Mouse (Mus musculus) hindbrain, embryonic 11.5 days (tissue): Measurements from ENCODE around the gene Fopnl. TPM values are rescaled to one million over a fixed set of nuclear protein-coding genes. Genes with fewer than 3 reads are reported as not detected.

Source experiments
- ATAC-seq: fragments of 200-750 bp; cut with Nextera tagmentation; 2 replicates; pipeline ENCODE4 v1.8.0; 2017; ENCODE audit warnings: mild to moderate bottlenecking, moderate TSS enrichment, moderate library complexity; ENCODE audit not compliant: low FRiP score
- DNase-seq: peaks from one replicate; pipeline ENCODE4 v3.0.0-alpha.2; 2015; ENCODE audit warnings: low spot score
- H3K27ac ChIP-seq: fragments of 300-500 bp; sonication (generic); 2 replicates; pipeline ENCODE4 v1.5.1; 2014; ENCODE audit warnings: mild to moderate bottlenecking, low read depth, low read length
- H3K27me3 ChIP-seq: fragments of 300-500 bp; sonication (generic); 2 replicates; pipeline ENCODE4 v1.6.1; 2014; ENCODE audit warnings: mild to moderate bottlenecking, low read length, moderate library complexity, mixed read lengths; ENCODE audit not compliant: control insufficient read depth, insufficient read depth
- H3K36me3 ChIP-seq: fragments of 300-500 bp; sonication (generic); 2 replicates; pipeline ENCODE4 v1.6.1; 2014; ENCODE audit warnings: mild to moderate bottlenecking, low read length, moderate library complexity, mixed read lengths; ENCODE audit not compliant: control insufficient read depth, insufficient read depth
- H3K4me1 ChIP-seq: fragments of 300-500 bp; sonication (generic); replicated peaks from 2 replicates; pipeline ENCODE4 v1.6.1; 2014; ENCODE audit warnings: low read length, mixed read lengths; ENCODE audit not compliant: control insufficient read depth, insufficient read depth
- H3K4me2 ChIP-seq: fragments of 300-500 bp; sonication (generic); replicated peaks from 2 replicates; pipeline ENCODE4 v1.6.1; 2014; ENCODE audit warnings: mild to moderate bottlenecking, low read depth, low read length
- H3K4me3 ChIP-seq: fragments of 300-500 bp; sonication (generic); 2 replicates; pipeline ENCODE4 v1.5.1; 2014; ENCODE audit warnings: low read depth, low read length
- H3K9ac ChIP-seq: fragments of 300-500 bp; sonication (generic); 2 replicates; pipeline ENCODE4 v1.6.1; 2014; ENCODE audit warnings: low read depth, low read length
- H3K9me3 ChIP-seq: fragments of 300-500 bp; sonication (generic); 2 replicates; pipeline ENCODE4 v1.6.1; 2016; ENCODE audit warnings: low read length; ENCODE audit not compliant: control insufficient read depth
- WGBS: fragments of 180-500 bp; shearing (Covaris S2); extraction: QIAGEN DNeasy Blood & Tissue Kit; methylation state at CpG from one replicate; pipeline ENCODE4 v1.1.7; 2014; 5-methylcytosine and 5-hydroxymethylcytosine counted together
- polyA plus RNA-seq: library from polyadenylated mRNA; unstranded; fragments of >200 nt; fragmentation: Nextera tagmentation; extraction: Ambion mirVana; gene quantifications from 2 replicates; pipeline ENCODE4 v1.2.1, GENCODE M21; 2014

The Fopnl gene
- 181 and 187 TPM in 2 replicates for polyA plus RNA-seq

DNA sequence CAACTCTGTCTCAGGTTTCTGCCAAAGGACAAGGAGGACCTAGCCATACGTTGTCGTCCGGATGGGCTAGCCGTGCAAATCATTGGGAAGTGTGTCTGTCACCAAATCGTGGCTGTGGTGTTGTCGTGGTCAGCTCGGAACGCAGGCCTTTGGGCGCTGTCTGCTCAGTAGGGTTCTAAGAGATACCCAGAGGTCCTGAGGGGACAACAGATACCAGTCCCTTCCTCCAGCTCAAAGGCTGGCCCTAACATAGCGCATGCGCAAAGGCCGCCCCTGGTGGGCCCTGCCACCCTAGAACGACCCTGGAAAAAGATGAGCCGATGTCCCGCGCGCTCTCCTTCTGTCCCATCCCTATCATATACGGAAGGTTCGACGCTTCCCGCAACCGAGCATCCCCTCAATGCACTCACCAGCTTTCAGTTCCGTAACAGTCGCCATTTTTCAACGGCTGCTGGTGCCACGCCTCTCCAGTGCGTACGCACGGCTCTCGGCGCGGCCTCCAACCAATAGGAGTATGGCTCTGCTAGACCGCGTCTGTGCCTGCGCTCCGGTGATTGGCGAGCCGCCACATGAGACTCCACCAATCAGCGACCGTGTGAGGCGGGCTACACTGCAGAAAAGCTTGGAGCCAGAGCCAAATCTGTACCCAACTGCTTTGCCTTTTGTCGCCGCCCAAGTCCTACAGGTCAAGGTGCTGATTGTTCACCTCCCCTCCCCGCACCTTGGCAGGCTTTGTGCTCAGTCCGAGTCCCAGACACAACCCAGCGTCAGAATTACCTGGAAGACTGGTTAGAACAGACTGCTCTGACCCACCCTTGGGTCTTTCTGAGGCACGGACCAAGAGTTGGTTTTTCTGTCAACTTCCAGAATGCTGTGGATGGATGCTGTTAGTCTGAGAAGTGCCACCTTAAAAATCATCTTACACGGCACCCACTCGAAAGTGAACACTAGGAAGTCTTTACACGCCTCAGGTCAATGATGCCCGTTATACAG lies at the start of gene Fopnl:
Gene Fopnl, minus strand, starts transcription at position 522 of the 993 bp plus-strand sequence.
- no peaks in the 10 kb centered on the region for H3K27me3 ChIP-seq
- H3K4me3 ChIP-seq = peak within 1 kb of the TSS; percentile 70
- no peaks in the 10 kb centered on the region for H3K9me3 ChIP-seq
- DNase-seq = peak; percentile 93
- WGBS = 4% methylated on average over 51 of the region's 51 CpGs
- no peaks in the 10 kb centered on the region for H3K36me3 ChIP-seq
- H3K9ac ChIP-seq = peak within 1 kb of the TSS; percentile 89
- H3K27ac ChIP-seq = peak within 1 kb of the TSS; percentile 75
- peak within 1 kb of the TSS; percentile 70 for H3K4me2 ChIP-seq
- peak; percentile 100 for ATAC-seq
- H3K4me1 ChIP-seq = no peaks in the 10 kb centered on the region

DNA sequence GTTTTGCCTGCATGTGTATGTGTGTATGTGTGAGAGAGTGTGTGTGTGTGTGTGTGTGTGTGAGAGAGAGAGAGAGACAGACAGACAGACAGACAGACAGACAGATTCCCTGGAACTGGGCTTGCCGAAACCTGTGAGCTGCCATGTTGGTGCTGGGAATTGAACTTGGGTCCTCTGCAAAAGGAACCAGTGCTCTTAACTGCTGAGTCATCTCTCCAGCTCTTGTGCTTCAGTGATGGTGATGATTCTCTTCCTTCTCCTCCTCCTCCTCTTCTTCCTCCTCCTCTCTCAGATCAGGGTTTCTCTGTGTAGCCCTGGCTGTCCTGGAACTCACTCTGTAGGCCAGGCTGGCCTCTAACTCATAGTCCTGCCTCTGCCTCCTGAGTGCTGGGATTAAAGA lies 48.8 kb upstream of the Fopnl start:
- no peaks in the 10 kb centered on the region for H3K36me3 ChIP-seq
- ATAC-seq = no peak
- no peak overlapping the region for H3K27ac ChIP-seq
- H3K27me3 ChIP-seq = no peaks in the 10 kb centered on the region
- 92% methylated on average over 1 of the region's 1 CpGs for WGBS
- no peak overlapping the region for H3K9ac ChIP-seq
- no peaks in the 10 kb centered on the region for H3K9me3 ChIP-seq
- H3K4me1 ChIP-seq = no peaks in the 10 kb centered on the region
- no peak overlapping the region for H3K4me3 ChIP-seq
- DNase-seq = no peak
- no peak overlapping the region for H3K4me2 ChIP-seq

DNA sequence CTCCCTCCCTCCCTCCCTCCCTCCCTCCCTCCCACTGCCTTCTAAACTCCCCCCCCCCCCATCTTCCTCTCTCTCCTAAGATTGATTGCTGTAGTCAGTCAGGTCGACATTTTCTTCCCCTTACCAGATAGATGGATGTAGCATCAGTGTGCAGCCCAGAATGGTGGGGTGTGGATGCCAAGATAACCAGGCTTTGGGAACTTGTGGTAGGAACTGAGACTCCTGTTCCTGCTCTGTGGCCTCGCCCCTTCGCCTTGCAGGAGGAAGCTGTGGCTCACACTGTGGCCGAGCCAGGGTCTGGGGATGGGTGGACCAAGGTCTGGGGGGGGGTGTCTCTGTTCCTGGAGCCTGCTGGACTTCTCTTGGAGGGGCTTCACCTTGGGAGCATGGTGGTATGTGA lies 48.3 kb upstream of the Fopnl start:
- Histone ChIP-seq H3K4me3 (no peak overlapping the region), H3K9me3 (no peaks in the 10 kb centered on the region), H3K36me3 (no peaks in the 10 kb centered on the region), H3K4me2 (no peak overlapping the region), H3K27me3 (no peaks in the 10 kb centered on the region), H3K9ac (no peak overlapping the region), H3K27ac (no peak overlapping the region), H3K4me1 (no peaks in the 10 kb centered on the region)
- 59% methylated on average over 4 of the region's 4 CpGs for WGBS
- DNase-seq (no peak), ATAC-seq (no peak)

DNA sequence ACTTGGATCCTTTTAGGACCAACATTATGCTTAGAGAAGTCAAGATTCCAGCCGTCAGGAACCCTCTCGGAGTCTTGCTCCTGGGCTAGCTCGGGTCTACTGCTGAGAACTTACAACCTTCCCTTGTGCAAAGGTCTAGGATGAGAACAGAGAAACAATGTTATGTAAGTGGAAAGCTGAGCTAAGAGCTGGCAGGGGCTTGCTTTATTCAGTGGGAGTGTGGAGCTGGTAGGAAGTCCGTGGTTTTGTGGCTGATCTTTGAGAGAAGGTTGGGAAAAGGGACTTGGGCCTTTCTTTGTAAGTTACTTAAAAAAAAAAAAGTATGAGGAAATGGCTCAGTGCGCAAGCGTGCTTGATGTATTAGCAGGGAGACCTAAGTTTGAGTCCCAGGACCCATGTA lies 46.9 kb upstream of the Fopnl start:
- H3K27me3 ChIP-seq = no peaks in the 10 kb centered on the region
- H3K4me3 ChIP-seq = no peak overlapping the region
- ATAC-seq = no peak
- no peaks in the 10 kb centered on the region for H3K36me3 ChIP-seq
- WGBS = 94% methylated on average over 6 of the region's 6 CpGs
- H3K9me3 ChIP-seq = no peaks in the 10 kb centered on the region
- DNase-seq = no peak
- H3K27ac ChIP-seq = no peak overlapping the region
- no peak overlapping the region for H3K4me2 ChIP-seq
- no peaks in the 10 kb centered on the region for H3K4me1 ChIP-seq
- no peak overlapping the region for H3K9ac ChIP-seq

DNA sequence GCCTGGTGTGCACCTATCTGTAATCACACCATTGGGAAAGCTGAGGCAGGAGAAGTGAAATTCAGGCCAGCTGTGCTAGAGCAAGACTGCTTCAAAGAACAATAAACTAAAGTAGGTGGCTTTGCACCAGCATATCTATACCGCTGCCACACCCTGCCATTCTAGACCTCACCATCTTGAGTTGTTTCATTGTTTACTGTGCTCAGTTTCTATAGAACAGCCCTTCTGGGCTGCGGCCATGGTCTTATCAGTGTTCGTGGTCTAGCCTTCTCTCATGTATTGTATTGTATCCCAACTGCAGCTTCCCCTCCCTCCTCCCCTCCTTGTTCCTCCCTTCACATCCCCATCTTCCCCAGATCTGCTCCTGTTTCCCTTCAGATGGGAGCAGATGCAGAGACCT lies 46.3 kb upstream of the Fopnl start:
- no peaks in the 10 kb centered on the region for H3K36me3 ChIP-seq
- H3K4me1 ChIP-seq = no peaks in the 10 kb centered on the region
- no peak for ATAC-seq
- H3K9ac ChIP-seq = no peak overlapping the region
- no peak overlapping the region for H3K4me3 ChIP-seq
- H3K27me3 ChIP-seq = no peaks in the 10 kb centered on the region
- no peak overlapping the region for H3K27ac ChIP-seq
- WGBS = 89% methylated on average over 3 of the region's 3 CpGs
- H3K9me3 ChIP-seq = no peaks in the 10 kb centered on the region
- no peak overlapping the region for H3K4me2 ChIP-seq
- no peak for DNase-seq

DNA sequence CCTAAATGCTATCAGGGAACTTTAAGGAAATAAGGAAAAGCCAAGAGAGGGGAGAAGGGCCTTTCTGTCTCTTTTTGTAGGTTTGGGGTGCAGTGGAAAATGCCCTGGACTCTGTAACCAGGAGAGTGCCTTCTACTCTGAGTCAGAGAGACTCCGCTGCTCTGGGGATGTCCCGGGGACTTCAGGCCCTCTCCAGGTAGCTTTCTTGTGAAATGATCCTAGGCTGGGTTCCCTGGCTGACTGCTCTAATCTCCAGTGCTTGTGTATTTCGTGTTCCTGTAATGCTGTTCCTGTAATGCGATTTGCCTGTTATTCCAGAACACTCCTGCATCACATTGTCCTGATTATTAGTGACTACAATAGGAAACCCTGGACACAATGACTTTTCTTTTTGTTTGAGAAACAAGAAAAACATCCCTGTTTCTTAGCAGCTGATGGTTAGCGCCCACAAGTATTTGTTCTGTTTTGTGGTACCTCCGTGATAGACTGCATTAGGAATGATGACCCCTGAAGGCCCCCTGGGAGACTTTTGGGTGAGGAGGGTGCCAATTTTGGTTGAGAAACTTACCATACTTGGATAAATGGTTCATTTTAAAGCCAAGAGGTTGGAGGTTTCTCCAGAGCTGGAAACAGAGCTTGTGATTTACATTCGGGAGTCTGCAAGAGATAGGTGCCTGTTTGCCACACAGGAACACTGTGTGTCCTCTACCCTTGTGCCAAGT lies 45.1 kb upstream of the Fopnl start:
- 28% methylated on average over 7 of the region's 7 CpGs for WGBS
- no peak for ATAC-seq
- H3K4me1 ChIP-seq = no peaks in the 10 kb centered on the region

DNA sequence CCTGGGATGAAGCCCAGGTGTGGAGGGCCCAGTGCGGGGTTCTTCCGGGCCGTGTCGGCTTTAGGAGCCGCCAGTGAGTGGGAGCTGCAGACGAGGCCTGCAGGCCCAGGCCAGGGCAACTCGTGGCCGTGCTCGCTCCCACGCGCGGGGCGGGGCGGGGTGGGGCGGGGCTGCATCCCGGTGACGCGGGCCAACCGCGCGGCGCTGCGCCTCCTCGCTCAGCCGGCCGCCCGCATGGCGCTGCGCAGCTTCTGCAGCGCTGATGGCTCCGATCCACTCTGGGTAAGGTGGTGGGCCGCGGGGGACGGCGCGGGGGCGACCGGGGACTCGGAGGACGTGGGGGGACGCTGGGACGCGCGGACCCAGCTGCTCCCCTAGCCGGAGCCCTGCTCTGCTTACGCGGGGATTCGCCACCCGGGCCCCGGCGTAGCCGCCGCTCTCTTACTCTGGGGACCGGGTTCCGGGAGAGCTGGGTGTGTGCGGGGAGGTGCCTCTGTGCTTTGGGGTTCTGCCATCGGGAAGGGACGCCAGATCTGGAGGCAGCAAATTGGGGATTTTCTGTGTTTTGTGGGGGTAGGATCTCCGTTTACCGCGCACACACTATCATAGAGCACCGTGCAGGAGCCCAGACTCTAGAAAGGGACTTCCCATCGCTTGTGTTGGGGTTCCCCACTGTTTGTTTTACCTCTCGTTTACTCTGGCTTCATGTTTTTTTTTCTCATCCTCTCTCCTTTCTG lies 44.3 kb upstream of the Fopnl start, which contains the start of gene Abcc1:
Gene Abcc1, plus strand, starts transcription at position 197 of the 737 bp plus-strand sequence.
- Histone ChIP-seq H3K9me3 (no peaks in the 10 kb centered on the region), H3K27me3 (no peaks in the 10 kb centered on the region), H3K36me3 (no peaks in the 10 kb centered on the region), H3K4me2 (peak within 1 kb of the TSS; percentile 91), H3K9ac (peak within 1 kb of the TSS; percentile 86), H3K4me1 (no peaks in the 10 kb centered on the region), H3K27ac (no peak within 1 kb of the TSS), H3K4me3 (peak within 1 kb of the TSS; percentile 81)
- WGBS = 1% methylated on average over 58 of the region's 64 CpGs
- peak; percentile 98 for ATAC-seq
- DNase-seq = peak; percentile 83

More for the DNA sequence above, 45.1 kb upstream of the Fopnl start:
- no peak overlapping the region for H3K27ac ChIP-seq
- H3K4me3 ChIP-seq = peak overlapping the region; percentile 81
- no peaks in the 10 kb centered on the region for H3K27me3 ChIP-seq
- peak overlapping the region; percentile 91 for H3K4me2 ChIP-seq
- H3K36me3 ChIP-seq = no peaks in the 10 kb centered on the region
- no peaks in the 10 kb centered on the region for H3K9me3 ChIP-seq
- peak overlapping the region; percentile 86 for H3K9ac ChIP-seq
- DNase-seq = no peak

DNA sequence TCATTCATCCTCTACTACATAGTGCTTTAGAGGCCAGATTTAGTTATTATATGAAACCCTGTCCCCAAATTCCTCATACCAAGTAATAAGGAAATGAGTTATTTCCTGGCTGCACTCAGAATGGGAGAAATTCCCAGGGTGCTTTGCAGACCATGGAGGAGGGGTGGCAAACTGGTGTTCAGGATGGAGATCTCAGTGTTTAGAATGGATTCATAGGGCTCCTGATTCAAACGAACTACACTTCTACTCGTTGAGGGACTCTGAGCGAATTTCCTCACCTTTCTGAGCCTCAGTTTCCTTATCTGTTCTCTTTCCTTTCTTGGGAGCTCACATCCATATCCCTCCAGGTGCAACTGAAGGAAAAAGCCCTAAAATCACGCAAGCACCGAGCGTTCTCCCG lies 43.7 kb upstream of the Fopnl start:
- Histone ChIP-seq H3K9me3 (no peaks in the 10 kb centered on the region), H3K4me1 (no peaks in the 10 kb centered on the region), H3K36me3 (no peaks in the 10 kb centered on the region), H3K4me2 (peak overlapping the region; percentile 91), H3K27me3 (no peaks in the 10 kb centered on the region), H3K4me3 (peak overlapping the region; percentile 81), H3K27ac (no peak overlapping the region), H3K9ac (peak overlapping the region; percentile 86)
- DNase-seq (no peak), ATAC-seq (peak; percentile 36)
- 1% methylated on average over 7 of the region's 7 CpGs for WGBS
